Mouse (Mus musculus) lung, postnatal 14 days (tissue): ENCODE results near the gene Rpl39l.
"Not testable (repeated sequence)": the region's sequence is repeated elsewhere in the genome, so short reads cannot be mapped to it uniquely, and the experiment has no call there.

Experiments
- DNase-seq: peaks from one replicate; pipeline ENCODE4 v3.0.0; 2021

The Rpl39l gene

DNA sequence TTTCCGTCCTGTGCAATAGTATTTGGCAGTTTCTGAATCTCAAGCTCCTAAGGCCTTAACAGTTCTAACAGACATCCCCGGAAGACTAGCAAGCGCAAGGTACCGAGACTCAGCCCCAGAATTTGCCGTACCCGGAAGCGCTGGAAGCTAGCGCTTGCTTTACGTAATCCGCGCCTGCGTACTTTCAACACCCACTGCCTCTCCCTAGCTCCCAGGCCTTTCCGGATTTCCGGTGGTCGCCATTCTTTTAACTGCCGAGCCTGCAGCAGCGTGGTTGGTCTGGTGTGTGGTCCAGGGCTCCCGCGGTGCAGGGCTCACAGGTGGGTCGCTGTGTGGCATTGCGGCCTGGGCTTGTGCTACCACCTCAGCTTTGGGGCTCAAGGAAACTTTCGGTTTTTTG, at the start of gene Rpl39l:
Gene Rpl39l, plus strand, starts transcription at position 222 of the 400 bp plus-strand sequence.
- no peak for DNase-seq

GRCm38 (mm10) chr16:10127586-10127985, 42.4 kb upstream of the Rpl39l start:
- DNase-seq: no peak

DNA sequence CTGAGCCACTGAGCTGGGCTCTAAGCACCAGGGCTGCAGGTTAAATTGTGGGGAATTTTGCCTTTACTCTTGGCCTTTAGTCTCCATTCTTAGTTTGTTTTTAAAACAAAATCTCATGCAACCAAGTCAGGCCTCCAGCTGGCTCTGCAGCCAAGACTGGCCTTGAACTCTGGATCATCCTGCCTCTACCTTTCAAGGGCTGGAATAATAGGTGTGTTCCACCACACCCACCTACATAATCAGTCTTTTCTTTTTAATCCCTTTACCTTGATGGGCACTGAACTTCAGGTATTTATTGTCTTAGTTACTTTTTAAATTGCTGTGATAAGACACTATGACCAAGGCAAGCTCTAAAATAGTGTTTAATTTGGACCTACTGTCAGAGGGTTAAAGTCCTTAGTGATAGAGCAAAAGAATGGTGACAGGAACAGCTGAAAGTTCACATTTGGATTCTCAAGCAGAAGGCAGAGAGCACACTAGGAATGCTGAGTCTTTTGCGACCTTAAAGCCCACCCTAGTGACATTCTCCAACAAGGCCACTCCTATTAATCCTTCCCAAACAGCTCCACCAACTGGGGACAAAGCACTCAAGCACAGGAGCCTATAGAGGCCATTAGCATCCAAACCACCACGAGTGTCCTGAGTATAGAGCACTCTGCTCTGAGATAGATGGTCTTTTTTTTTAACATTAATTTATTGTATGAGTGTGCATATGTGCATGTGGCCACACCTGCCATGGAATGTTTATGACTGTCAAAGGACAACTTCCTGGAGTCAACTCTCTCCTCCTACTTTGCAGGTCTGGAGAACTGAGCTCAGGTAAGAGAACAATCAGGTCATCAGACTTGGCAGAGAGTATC, 40.7 kb upstream of the Rpl39l start:
- DNase-seq: no peak

GRCm38 (mm10) chr16:10143166-10143565, 26.9 kb upstream of the Rpl39l start:
- DNase-seq: no peak

GRCm38 (mm10) chr16:10147401-10147800, 22.6 kb upstream of the Rpl39l start:
- no peak for DNase-seq

- no peak for DNase-seq
Observed at GRCm38 (mm10) chr16:10169123-10169905, 712 bp upstream of the Rpl39l start.

- DNase-seq: no peak
Observed at GRCm38 (mm10) chr16:10171276-10171675, 1.2 kb downstream of the Rpl39l start.

- DNase-seq: no peak
Observed at GRCm38 (mm10) chr16:10172179-10172820, 2.3 kb downstream of the Rpl39l start.

DNA sequence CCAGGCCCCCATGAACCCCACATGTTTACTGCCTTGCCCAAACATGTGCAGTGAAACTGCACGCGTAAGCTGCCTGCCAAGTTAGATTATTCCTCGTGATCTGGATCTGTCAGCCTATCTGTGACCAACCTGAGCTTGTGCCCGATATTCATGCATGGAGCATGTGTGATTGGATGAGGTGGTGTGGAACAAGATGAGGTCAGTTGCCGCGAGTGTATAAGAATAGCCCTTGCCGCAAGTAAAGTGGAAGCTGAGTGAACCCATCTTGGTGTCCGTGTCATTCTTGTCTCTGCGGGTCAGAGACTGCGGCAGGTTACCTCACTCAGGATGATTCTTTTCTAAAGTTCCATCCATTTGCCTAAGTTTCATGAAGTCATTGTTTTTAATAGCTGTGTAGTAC, 17.4 kb downstream of the Rpl39l start:
- DNase-seq: not testable (repeated sequence)

- DNase-seq: peak; percentile 90
Observed at GRCm38 (mm10) chr16:10192679-10193506, 22.9 kb downstream of the Rpl39l start, which contains the start of gene Atf7ip2. Atf7ip2 (plus strand) TSS chr16:10192712.

GRCm38 (mm10) chr16:10208777-10209176, 38.8 kb downstream of the Rpl39l start:
- DNase-seq: no peak

DNA sequence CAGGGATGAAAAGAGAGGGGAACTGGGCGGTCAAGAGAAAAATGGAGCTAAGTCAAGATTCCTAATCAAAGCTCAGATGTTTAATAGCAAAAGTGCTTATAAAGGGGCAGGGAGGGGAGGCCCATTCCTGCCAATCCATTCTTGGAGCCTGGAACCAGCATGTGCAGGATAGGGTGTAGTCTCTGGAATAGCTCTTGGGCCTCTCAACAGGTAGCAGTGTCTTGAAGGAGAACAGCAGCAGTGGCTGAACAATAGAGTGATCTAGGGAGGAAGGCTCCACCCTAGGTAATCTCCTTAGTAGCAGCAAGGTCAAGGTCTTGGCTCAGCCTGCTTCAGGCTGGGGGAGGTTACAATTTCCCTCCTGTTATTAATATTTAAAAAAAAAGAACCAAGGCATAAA, 46.3 kb downstream of the Rpl39l start:
- DNase-seq: not testable (repeated sequence)

- not testable (repeated sequence) for DNase-seq
Observed at GRCm38 (mm10) chr16:10217020-10217419, 47.0 kb downstream of the Rpl39l start.
